7 mouse cellular contexts compared by ENCODE assay signal in genomic region chr2:127559070-127559966, GRCm38 (mm10). TPM values are rescaled to one million over a fixed set of nuclear protein-coding genes. Genes with fewer than 3 reads are reported as not detected.
A peak's percentile ranks its signal among the peaks of the same experiment; 100 is the strongest.
DNase-seq lines count a peak whose midpoint lies in the region; ATAC-seq and TF ChIP-seq lines count a peak whose summit lies in the region.

No protein-coding gene starts in this region.

- H3K4me1 ChIP-seq in intestine, postnatal 0 days (replicated peaks; ENCODE audit: control insufficient read depth, insufficient read depth, low read length), result no peaks in the 10 kb centered on the region
- H3K4me1 ChIP-seq in midbrain, embryonic 12.5 days, result peaks cover 5% of the 10 kb centered on the region
- H3K4me1 ChIP-seq in small intestine, adult 2 months (ENCODE audit: control insufficient read depth, insufficient read depth, insufficient read length, low read length), result no peaks in the 10 kb centered on the region

- 19% methylated on average over 18 of the region's 18 CpGs for WGBS in intestine, postnatal 0 days
- WGBS in midbrain, embryonic 12.5 days, result 18% methylated on average over 18 of the region's 18 CpGs
- 13% methylated on average over 18 of the region's 18 CpGs for WGBS in small intestine, adult 2 months

- TF ChIP-seq CTCF in intestine, postnatal 0 days (IDR thresholded peaks at IDR 0.05; ENCODE audit: low read depth), result peak; percentile 91
- TF ChIP-seq CTCF in small intestine, adult 2 months (IDR thresholded peaks at IDR 0.05; ENCODE audit: extremely low read depth, insufficient read length, insufficient replicate concordance, low read depth, low read length), result peak; percentile 76; the same call in 1 of the 2 replicates

- H3K9ac ChIP-seq in intestine, postnatal 0 days (ENCODE audit: low read depth, low read length), result no peak overlapping the region
- no peak overlapping the region for H3K9ac ChIP-seq in midbrain, embryonic 12.5 days (replicated peaks)

- peak; percentile 56 for DNase-seq in adrenal gland, adult 8-10 months
- DNase-seq in embryo, embryonic 11 days, result peak; percentile 93
- DNase-seq in gastrocnemius, postnatal 4 days (ENCODE audit: low spot score in 2 of 2), result peak; percentile 56 to 83
- DNase-seq in left cerebral cortex, postnatal 4 days, result peak; percentile 95

- no peak overlapping the region for H3K27ac ChIP-seq in intestine, postnatal 0 days (ENCODE audit: low read depth, low read length)
- no peak overlapping the region for H3K27ac ChIP-seq in midbrain, embryonic 12.5 days (replicated peaks)
- H3K27ac ChIP-seq in small intestine, adult 2 months (ENCODE audit: insufficient read depth, low read depth, low read length), result no peak overlapping the region

- no peak overlapping the region; the same call in 1 of the 2 replicates for H3K4me2 ChIP-seq in intestine, postnatal 0 days (replicated peaks; ENCODE audit: low read depth)
- H3K4me2 ChIP-seq in midbrain, embryonic 12.5 days (replicated peaks), result peak overlapping the region; percentile 50

- no peaks in the 10 kb centered on the region for H3K27me3 ChIP-seq in intestine, postnatal 0 days (replicated peaks; ENCODE audit: control insufficient read depth, insufficient read depth, low read length)
- peaks cover 23% of the 10 kb centered on the region for H3K27me3 ChIP-seq in midbrain, embryonic 12.5 days
- H3K27me3 ChIP-seq in small intestine, adult 2 months (ENCODE audit: control insufficient read depth, insufficient read depth, low read length), result peaks cover 5% of the 10 kb centered on the region; the same call in 1 of the 2 replicates

- no peaks in the 10 kb centered on the region for H3K36me3 ChIP-seq in intestine, postnatal 0 days (ENCODE audit: control insufficient read depth, insufficient read depth)
- H3K36me3 ChIP-seq in midbrain, embryonic 12.5 days, result no peaks in the 10 kb centered on the region
- no peaks in the 10 kb centered on the region for H3K36me3 ChIP-seq in small intestine, adult 2 months (ENCODE audit: control insufficient read depth, insufficient read depth, low read length)

- intact Hi-C loops in left cerebral cortex, postnatal 4 days (cut with DNase I), result loop anchor here (2.0 to 5.0 kb wide), 3 partner anchors 52 to 197 kb away; partner anchors contain the start of gene Adra2b

- no peaks in the 10 kb centered on the region for H3K9me3 ChIP-seq in intestine, postnatal 0 days (ENCODE audit: control insufficient read depth)
- no peaks in the 10 kb centered on the region for H3K9me3 ChIP-seq in midbrain, embryonic 12.5 days

- peak; percentile 69 for ATAC-seq in intestine, postnatal 0 days
- ATAC-seq in midbrain, embryonic 12.5 days (ENCODE audit: low FRiP score, low read depth), result peak; percentile 99

- H3K4me3 ChIP-seq in intestine, postnatal 0 days (ENCODE audit: low read depth, low read length), result no peak overlapping the region
- H3K4me3 ChIP-seq in midbrain, embryonic 12.5 days, result peak overlapping the region; percentile 30
- no peak overlapping the region for H3K4me3 ChIP-seq in small intestine, adult 2 months (ENCODE audit: low read depth, low read length)

- TF ChIP-seq POLR2A in small intestine, adult 2 months (IDR thresholded peaks at IDR 0.05; ENCODE audit: low read depth, low read length), result no peak

RNA-seq across cellular contexts. Expression of gene Prom2, which starts 18.1 kb away (rescaled TPM):
- 1 to 10 TPM in 2 of 4 experiments, under 1 TPM in 2; 0.80 to 1.8 (median 1.3) TPM for total RNA-seq in adrenal gland, adult 8-10 months (2022)
- not detected for total RNA-seq in gastrocnemius, postnatal 4 days (2021)
- 0.04 TPM in 1 of 2 replicates, not detected in the other for polyA plus RNA-seq in intestine, postnatal 0 days (2015; fragmentation: Nextera tagmentation; extraction: Ambion mirVana)
- total RNA-seq in left cerebral cortex, postnatal 4 days (2021), result not detected
- 0.31 and 0.62 TPM in 2 replicates for polyA plus RNA-seq in midbrain, embryonic 12.5 days (2016; fragmentation: Nextera tagmentation; extraction: Ambion mirVana)
- polyA plus RNA-seq in small intestine, adult 2 months (2012; rRNA removed), result 0.71 and 2.1 TPM in 2 replicates

RNA-seq across cellular contexts. Expression of gene Zfp661, which starts 27.6 kb away (rescaled TPM):
- 1 to 10 TPM; 3.7 to 4.7 (median 4.4) TPM for total RNA-seq in adrenal gland, adult 8-10 months (2022)
- 1 to 10 TPM; 2.0 to 2.5 TPM for total RNA-seq in gastrocnemius, postnatal 4 days (2021)
- polyA plus RNA-seq in intestine, postnatal 0 days (2015; fragmentation: Nextera tagmentation; extraction: Ambion mirVana), result 0.99 and 1.1 TPM in 2 replicates
- 1 to 10 TPM; 9.2 to 9.5 TPM for total RNA-seq in left cerebral cortex, postnatal 4 days (2021)
- 9.4 TPM in 2 replicates for polyA plus RNA-seq in midbrain, embryonic 12.5 days (2016; fragmentation: Nextera tagmentation; extraction: Ambion mirVana)
- polyA plus RNA-seq in small intestine, adult 2 months (2012; rRNA removed), result 0.62 and 0.66 TPM in 2 replicates

RNA-seq across cellular contexts. Expression of gene Mrps5, which starts 27.7 kb away (rescaled TPM):
- 100 to 1,000 TPM in 1 of 4 experiments, 10 to 100 TPM in 3; 87.0 to 107 (median 96.0) TPM for total RNA-seq in adrenal gland, adult 8-10 months (2022)
- 10 to 100 TPM; 88.2 to 93.6 TPM for total RNA-seq in gastrocnemius, postnatal 4 days (2021)
- polyA plus RNA-seq in intestine, postnatal 0 days (2015; fragmentation: Nextera tagmentation; extraction: Ambion mirVana), result 65.9 and 71.0 TPM in 2 replicates
- 100 to 1,000 TPM; 106 TPM for total RNA-seq in left cerebral cortex, postnatal 4 days (2021)
- 151 and 168 TPM in 2 replicates for polyA plus RNA-seq in midbrain, embryonic 12.5 days (2016; fragmentation: Nextera tagmentation; extraction: Ambion mirVana)
- polyA plus RNA-seq in small intestine, adult 2 months (2012; rRNA removed), result 28.1 and 31.2 TPM in 2 replicates

RNA-seq across cellular contexts. Expression of gene Kcnip3, which starts 37.4 kb away (rescaled TPM):
- total RNA-seq in adrenal gland, adult 8-10 months (2022), result 10 to 100 TPM in 2 of 4 experiments, 1 to 10 TPM in 2; 7.8 to 10.2 (median 9.1) TPM
- 1 to 10 TPM in 1 of 2 experiments, under 1 TPM in 1; 0.64 to 1.0 TPM for total RNA-seq in gastrocnemius, postnatal 4 days (2021)
- 1.8 TPM in 2 replicates for polyA plus RNA-seq in intestine, postnatal 0 days (2015; fragmentation: Nextera tagmentation; extraction: Ambion mirVana)
- 10 to 100 TPM; 32.3 to 36.6 TPM for total RNA-seq in left cerebral cortex, postnatal 4 days (2021)
- 3.5 and 3.7 TPM in 2 replicates for polyA plus RNA-seq in midbrain, embryonic 12.5 days (2016; fragmentation: Nextera tagmentation; extraction: Ambion mirVana)
- polyA plus RNA-seq in small intestine, adult 2 months (2012; rRNA removed), result 0.81 and 2.4 TPM in 2 replicates
